Mouse (Mus musculus) midbrain, embryonic 10.5 days (tissue): ENCODE data around the gene Cnnm3. TPM values are rescaled to one million over a fixed set of nuclear protein-coding genes. Genes with fewer than 3 reads are reported as not detected.

Source experiments
- DNase-seq: peaks from one replicate; pipeline ENCODE4 v3.0.0-alpha.2; 2017; ENCODE audit warnings: low spot score
- H3K27ac ChIP-seq: fragments of 300-500 bp; sonication (generic); replicated peaks from 2 replicates; pipeline ENCODE4 v1.5.1; 2016; ENCODE audit warnings: mild to moderate bottlenecking
- H3K27me3 ChIP-seq: fragments of 300-500 bp; sonication (generic); 2 replicates; pipeline ENCODE4 v1.6.1; 2016; ENCODE audit warnings: low read depth, mild to moderate bottlenecking; ENCODE audit not compliant: poor library complexity, severe bottlenecking
- H3K36me3 ChIP-seq: fragments of 300-500 bp; sonication (generic); 2 replicates; pipeline ENCODE4 v1.6.1; 2016; ENCODE audit warnings: mild to moderate bottlenecking, moderate library complexity
- H3K4me1 ChIP-seq: fragments of 300-500 bp; sonication (generic); 2 replicates; pipeline ENCODE4 v1.6.1; 2016
- H3K4me3 ChIP-seq: fragments of 300-500 bp; sonication (generic); 2 replicates; pipeline ENCODE4 v1.5.1; 2016; ENCODE audit warnings: mild to moderate bottlenecking, moderate library complexity
- H3K9me3 ChIP-seq: fragments of 300-500 bp; sonication (generic); replicated peaks from 2 replicates; pipeline ENCODE4 v1.6.1; 2016; ENCODE audit warnings: mild to moderate bottlenecking
- WGBS: fragments of 180-500 bp; shearing (Covaris S2); methylation state at CpG from one replicate; pipeline ENCODE4 v1.1.7; 2016; 5-methylcytosine and 5-hydroxymethylcytosine counted together
- polyA plus RNA-seq: library from polyadenylated mRNA; unstranded; fragments of >200 nt; fragmentation: Nextera tagmentation; extraction: Ambion mirVana; gene quantifications from 2 replicates; pipeline ENCODE4 v1.2.1, GENCODE M21; 2016

The Cnnm3 gene
- polyA plus RNA-seq, 1 experiment from 2014 or later: 2.6 TPM

DNA sequence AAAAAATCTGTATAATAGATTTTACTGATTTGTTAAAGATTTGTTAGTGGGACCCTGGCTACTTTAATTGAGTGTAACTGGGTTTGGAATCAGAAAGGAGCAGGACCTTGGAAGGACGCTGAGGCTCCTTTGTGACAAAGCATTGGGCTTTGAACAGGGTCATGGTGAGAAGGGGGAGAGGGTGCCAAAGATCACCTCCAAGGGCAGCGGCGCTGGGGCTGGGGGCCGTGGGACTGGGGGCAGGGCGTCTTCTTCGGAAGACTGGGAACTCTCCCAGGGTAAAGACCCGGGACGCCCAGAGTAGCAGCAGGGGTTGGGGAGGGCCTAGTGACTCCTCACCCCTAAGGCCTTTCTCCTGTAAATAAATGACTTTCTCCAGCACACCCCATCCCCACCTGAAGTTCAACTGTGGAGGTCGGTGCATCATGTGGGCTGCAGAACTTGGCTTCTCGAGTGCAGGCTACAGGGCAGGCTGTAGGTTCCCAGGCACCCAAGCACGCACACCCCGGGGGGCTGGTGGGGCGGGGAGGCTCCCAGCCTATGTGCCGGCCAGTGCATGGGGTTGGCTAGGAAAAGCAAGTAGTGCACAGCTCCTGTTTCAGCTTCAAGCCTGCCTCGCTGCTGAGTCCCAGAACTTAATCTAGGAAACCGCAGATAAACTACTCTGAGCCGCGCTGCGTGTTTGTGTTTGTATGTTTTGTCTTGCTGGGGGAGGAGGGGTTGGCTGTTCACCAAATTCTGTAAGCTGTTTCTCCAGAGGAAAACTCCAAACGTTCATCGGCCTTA, 56.3 kb downstream of the Cnnm3 start:
- Histone ChIP-seq H3K4me3 (no peak overlapping the region), H3K9me3 (no peaks in the 10 kb centered on the region), H3K27ac (peak overlapping the region; percentile 69), H3K36me3 (no peaks in the 10 kb centered on the region), H3K4me1 (peaks cover 57% of the 10 kb centered on the region), H3K27me3 (no peaks in the 10 kb centered on the region)
- 45% methylated on average over 21 of the region's 21 CpGs for WGBS
- no peak for DNase-seq

DNA sequence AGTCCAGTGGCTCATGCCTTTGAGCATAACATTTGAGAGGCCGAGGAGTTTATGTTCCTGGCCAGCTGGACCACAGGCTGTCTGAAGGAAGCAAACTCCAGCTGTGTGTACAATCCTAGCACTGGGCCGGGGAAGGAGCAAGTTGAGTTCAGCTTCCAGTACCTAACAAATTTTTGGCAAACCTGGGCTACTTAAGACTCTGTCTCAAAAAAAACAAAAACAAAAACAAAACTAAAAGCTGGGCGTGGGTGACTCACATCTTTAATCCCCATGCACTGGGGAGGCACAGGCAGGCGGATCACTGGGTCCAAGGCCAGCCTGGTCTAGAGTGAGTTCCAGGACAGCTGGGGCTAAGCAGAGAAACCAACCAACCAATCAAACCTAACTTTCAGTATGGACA, 57.1 kb downstream of the Cnnm3 start:
- DNase-seq: no peak
- Histone ChIP-seq H3K36me3 (no peaks in the 10 kb centered on the region), H3K4me3 (no peak overlapping the region), H3K9me3 (no peaks in the 10 kb centered on the region), H3K4me1 (peaks cover 54% of the 10 kb centered on the region), H3K27me3 (no peaks in the 10 kb centered on the region), H3K27ac (peak overlapping the region; percentile 42; the same call in 1 of the 2 replicates)
- WGBS: 79% methylated on average over 4 of the region's 4 CpGs

DNA sequence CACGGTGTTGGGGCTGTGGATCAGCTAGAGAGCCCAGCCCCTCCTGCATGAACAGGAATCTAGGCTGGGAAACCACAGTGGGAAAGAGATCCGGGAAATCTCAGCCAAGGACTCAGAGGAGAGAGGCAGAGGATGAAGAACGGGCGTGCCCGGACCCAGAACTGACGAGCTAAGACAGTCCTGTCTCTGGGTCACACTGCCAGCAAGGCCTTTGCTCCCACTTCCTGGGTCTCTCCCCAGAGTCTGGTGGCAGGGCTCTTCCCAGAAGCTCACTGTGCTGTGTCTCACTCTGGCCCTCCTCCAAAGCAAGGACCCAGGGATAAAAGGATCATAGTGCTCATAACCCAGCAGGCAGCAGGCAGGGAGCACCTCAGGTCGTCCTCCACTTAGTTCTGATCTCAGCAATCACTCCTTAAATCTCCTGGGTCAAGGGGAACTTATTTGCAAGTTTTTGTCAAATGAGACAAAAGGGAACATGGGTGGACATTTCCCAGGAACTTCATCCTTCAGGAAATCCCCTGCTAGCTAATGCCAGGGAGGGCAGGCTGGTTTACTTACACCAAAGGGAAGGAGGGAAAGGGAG, 58.1 kb downstream of the Cnnm3 start:
- Histone ChIP-seq H3K9me3 (no peaks in the 10 kb centered on the region), H3K4me1 (peaks cover 63% of the 10 kb centered on the region), H3K27ac (0 out of 2 replicates have a peak overlapping the region, but pooled peaks have one; percentile 55), H3K4me3 (no peak overlapping the region), H3K27me3 (no peaks in the 10 kb centered on the region), H3K36me3 (no peaks in the 10 kb centered on the region)
- no peak for DNase-seq
- 55% methylated on average over 7 of the region's 7 CpGs for WGBS

DNA sequence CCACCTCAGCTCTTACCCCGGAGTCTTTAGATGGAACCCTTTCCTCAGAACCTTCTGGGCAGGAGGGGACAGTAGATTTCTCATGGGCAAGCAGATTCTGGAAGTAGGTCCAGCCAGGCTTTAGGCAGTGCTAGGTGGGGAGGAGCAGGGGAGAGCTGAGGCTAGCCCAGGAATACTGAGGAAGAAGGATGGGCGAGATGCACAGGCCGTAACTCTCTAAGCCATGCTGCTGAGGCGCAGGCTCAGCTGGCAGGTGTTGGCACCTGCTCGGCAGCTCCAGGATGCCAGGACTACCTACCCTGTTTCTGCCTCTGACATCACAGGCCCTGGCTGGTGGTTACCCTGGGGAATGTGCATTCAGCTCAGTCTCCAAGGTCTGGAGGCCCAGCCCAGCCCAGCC, 58.7 kb downstream of the Cnnm3 start:
- WGBS: 90% methylated on average over 5 of the region's 5 CpGs
- Histone ChIP-seq H3K27me3 (no peaks in the 10 kb centered on the region), H3K27ac (no peak overlapping the region), H3K4me1 (peaks cover 66% of the 10 kb centered on the region), H3K9me3 (no peaks in the 10 kb centered on the region), H3K4me3 (no peak overlapping the region), H3K36me3 (no peaks in the 10 kb centered on the region)
- DNase-seq: no peak

DNA sequence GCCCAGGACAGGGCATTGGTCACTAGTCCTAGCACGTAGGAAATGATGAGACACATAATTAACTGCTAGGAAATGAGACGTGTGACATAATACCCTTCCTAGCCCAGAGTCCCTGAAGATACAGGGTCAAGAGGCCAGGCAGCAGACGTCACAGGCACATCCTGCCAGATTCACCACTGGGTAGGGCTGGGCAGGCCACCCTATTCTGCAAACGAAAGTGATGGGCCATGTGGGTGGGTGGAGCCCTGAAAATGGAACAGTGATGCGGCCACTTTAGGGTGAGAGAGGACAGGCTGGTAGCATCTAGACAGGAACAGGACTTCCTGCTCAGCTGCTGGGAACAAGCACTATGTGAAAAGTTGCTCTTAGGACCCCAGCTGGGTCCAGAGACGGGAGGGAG, 60.0 kb downstream of the Cnnm3 start:
- Histone ChIP-seq H3K4me3 (no peak overlapping the region), H3K27ac (no peak overlapping the region), H3K36me3 (no peaks in the 10 kb centered on the region), H3K4me1 (peaks cover 71% of the 10 kb centered on the region), H3K27me3 (no peaks in the 10 kb centered on the region), H3K9me3 (no peaks in the 10 kb centered on the region)
- DNase-seq: no peak
- 61% methylated on average over 6 of the region's 6 CpGs for WGBS

DNA sequence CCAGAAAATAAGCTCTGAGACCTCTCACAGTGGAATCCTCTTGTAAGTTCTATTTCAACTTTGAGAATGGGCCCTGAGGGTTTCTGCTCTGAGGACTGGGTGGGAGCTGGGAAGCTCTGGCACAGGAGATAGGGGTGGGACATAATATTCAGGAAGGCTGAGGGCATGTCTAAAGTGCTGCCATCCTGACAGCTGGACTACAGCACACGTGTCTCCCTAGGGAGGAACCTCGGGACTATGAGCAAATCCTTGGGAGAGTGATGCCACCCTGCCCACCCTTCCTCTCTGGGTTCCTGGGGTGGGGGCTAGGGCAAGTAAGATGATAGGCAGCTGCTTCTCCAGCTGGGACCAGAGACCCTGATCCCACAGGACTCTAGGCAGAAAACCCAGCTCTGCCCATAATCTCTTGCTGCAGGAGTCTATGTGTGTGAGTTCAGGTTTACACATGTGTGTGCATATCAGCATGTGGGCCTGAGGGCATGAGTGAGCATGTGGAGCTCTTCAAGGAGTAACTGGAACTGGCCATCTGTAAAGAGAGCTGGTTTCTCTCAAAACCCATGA, 60.6 kb downstream of the Cnnm3 start:
- Histone ChIP-seq H3K4me1 (peaks cover 71% of the 10 kb centered on the region), H3K27me3 (no peaks in the 10 kb centered on the region), H3K4me3 (no peak overlapping the region), H3K9me3 (no peaks in the 10 kb centered on the region), H3K27ac (no peak overlapping the region), H3K36me3 (no peaks in the 10 kb centered on the region)
- WGBS: 89% methylated on average over 2 of the region's 2 CpGs
- DNase-seq: no peak

DNA sequence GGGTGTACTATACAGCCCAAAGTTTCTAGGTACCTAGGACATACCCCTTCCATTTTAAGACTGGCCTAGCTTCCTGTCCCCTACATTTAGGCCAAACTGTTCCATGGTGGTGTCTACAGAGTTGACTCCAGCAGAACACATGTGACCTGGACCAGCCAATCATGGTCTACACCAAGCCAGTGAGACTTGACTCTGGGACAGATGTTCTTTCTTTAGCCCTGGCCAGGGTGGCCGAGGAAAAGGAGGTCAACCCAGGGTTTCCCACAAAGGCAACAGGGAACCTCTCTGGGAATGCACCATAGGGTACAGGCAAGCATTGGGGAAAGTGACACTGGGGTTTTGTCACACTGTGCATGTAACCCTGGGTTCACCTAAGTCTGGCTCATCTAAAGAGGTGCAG, 61.0 kb downstream of the Cnnm3 start:
- Histone ChIP-seq H3K4me3 (no peak overlapping the region), H3K27me3 (no peaks in the 10 kb centered on the region), H3K27ac (0 out of 2 replicates have a peak overlapping the region, but pooled peaks have one; percentile 6), H3K36me3 (no peaks in the 10 kb centered on the region), H3K4me1 (peaks cover 68% of the 10 kb centered on the region), H3K9me3 (no peaks in the 10 kb centered on the region)
- no peak for DNase-seq
- 78% methylated on average over 1 of the region's 1 CpGs for WGBS

DNA sequence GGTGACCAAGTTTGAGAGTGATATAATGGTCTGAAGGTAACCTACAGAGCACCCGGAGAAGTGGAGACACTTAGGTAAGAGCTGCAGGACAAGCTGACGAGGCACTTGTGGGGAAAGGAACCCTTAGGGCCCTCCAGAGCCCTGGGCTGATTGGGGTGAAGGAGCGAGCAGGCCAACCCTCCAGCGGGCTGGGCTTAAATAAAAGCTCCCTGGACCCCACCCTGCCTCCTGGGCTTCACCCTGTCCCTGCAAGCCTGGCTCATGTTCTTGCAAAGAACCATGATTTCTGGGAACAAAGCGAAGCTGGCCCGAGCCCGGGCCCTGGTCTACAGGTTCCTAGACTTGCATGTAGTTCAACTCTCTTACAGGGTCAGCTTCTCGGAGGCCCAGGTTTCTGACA, 61.9 kb downstream of the Cnnm3 start:
- peak overlapping the region; percentile 55 for H3K27ac ChIP-seq
- H3K27me3 ChIP-seq: no peaks in the 10 kb centered on the region
- no peaks in the 10 kb centered on the region for H3K9me3 ChIP-seq
- H3K4me1 ChIP-seq: peaks cover 60% of the 10 kb centered on the region
- 84% methylated on average over 8 of the region's 8 CpGs for WGBS
- H3K4me3 ChIP-seq: no peak overlapping the region
- H3K36me3 ChIP-seq: no peaks in the 10 kb centered on the region
- DNase-seq: no peak

DNA sequence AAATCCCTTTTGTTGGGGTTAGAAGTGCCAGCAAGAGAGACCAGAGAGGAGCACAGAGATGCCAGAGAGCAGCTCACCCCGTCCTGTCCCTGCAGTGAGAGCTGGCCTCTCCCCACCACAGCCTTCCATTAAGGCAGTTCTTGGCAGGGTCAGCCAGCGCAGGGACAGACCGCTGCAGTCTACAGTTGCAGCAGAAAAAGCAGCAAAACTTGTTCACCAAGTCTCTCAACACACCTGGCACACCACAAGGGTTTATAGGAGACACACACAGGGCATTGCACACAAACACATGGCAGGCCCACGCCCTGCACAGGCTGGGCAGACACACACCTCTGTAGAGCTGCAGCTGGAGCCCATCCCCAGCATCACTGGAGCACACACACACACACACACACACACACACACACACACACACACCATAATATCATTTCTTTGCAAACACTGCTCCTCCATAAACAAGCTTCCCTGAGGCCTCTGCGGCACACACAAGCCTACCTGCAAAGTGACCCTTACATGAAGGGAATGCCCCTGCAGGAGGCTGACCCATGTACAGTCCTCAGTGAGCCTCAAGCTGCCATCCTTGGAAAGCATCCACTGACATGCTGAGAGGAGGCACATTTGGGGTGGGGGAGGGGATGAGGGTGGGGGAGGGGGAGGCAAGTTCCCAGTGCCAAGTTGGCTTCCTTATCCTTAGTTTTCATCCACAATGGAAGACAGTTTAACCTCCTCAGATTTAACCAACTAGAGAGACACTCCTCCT, 62.7 kb downstream of the Cnnm3 start:
- Histone ChIP-seq H3K36me3 (no peaks in the 10 kb centered on the region), H3K4me1 (peaks cover 57% of the 10 kb centered on the region), H3K27me3 (no peaks in the 10 kb centered on the region), H3K27ac (peak overlapping the region; percentile 55), H3K4me3 (no peak overlapping the region), H3K9me3 (no peaks in the 10 kb centered on the region)
- WGBS: 75% methylated on average over 5 of the region's 5 CpGs
- DNase-seq: no peak

DNA sequence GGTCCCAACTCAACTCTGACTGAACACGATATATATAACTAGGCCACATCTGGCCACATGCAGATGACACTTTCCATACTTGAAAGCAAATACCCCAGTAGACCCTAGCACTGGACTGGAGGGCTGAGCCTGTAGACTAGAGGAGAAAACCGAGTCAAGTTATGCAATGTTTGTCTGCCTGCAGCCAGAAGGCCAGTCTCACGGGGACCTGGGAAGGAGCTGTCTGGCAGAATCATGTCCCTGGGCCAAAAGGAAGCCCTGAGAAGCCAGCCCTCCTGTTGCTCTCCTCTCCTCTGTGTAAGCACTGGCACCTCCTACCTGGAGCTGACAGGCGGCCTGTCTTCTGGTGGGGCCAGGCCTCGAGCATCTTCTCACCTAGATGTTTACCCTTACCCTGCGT, 63.7 kb downstream of the Cnnm3 start:
- peak overlapping the region; percentile 50 for H3K27ac ChIP-seq
- H3K36me3 ChIP-seq: no peaks in the 10 kb centered on the region
- 61% methylated on average over 6 of the region's 6 CpGs for WGBS
- H3K4me1 ChIP-seq: peaks cover 57% of the 10 kb centered on the region
- DNase-seq: no peak
- H3K27me3 ChIP-seq: no peaks in the 10 kb centered on the region
- no peak overlapping the region for H3K4me3 ChIP-seq
- H3K9me3 ChIP-seq: no peaks in the 10 kb centered on the region

DNA sequence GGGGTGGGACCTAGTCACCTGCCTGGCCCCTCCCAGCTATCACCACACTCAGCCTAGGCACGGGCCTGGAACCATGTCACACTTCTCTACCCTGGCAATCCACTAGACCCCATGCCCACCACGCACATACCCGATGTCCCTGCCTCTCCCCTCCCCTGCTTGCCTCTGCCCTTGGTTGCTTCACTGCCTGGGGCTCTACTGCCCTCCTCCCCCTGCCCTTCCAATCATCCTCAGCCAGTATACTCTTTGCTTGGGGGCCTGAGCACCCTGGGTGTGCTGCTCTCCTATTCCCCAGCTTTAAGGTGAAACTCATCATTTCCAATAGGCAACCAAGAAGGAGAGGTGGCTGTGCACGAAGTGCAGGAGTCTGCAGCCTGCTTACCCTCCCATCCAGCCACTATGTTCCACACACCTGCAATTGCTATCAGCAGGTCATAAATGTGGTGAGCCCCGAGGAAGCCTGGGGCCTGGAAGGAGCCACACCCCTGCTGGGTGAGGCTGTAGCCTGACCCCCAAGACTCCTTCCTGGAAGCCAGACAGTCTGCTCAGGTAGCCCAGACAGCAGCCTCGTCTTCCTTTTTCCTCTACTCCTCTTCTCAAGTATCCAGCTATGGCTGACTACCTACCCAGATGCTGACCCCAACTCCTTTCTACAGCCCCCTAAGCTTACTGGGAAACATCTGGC, 65.5 kb downstream of the Cnnm3 start:
- Histone ChIP-seq H3K27me3 (peaks cover 4% of the 10 kb centered on the region; the same call in 1 of the 2 replicates), H3K9me3 (no peaks in the 10 kb centered on the region), H3K4me3 (no peak overlapping the region), H3K27ac (no peak overlapping the region), H3K4me1 (peaks cover 65% of the 10 kb centered on the region), H3K36me3 (no peaks in the 10 kb centered on the region)
- DNase-seq: no peak
- WGBS: 76% methylated on average over 6 of the region's 6 CpGs
